Mouse (Mus musculus) monocyte, adult 5-6 weeks (primary cell): ENCODE results near the gene Ahsg. TPM values are rescaled to one million over a fixed set of nuclear protein-coding genes. Genes with fewer than 3 reads are reported as not detected.

Experiments
- ATAC-seq: fragments of 153-309, 156-312 bp; replicated peaks from 2 replicates; pipeline ENCODE4 v1.8.0; 2017; ENCODE audit warnings: mild to moderate bottlenecking; ENCODE audit not compliant: low TSS enrichment, insufficient number of reproducible peaks, severe bottlenecking, poor library complexity, low FRiP score
- total RNA-seq: library from RNA; stranded (forward); fragments of 200-1000, 200-491, 200-594 nt; gene quantifications from 3 replicates; pipeline ENCODE4 v1.2.3, GENCODE M21; 2017

The Ahsg gene
- total RNA-seq, 1 experiment from 2014 or later: not detected

DNA sequence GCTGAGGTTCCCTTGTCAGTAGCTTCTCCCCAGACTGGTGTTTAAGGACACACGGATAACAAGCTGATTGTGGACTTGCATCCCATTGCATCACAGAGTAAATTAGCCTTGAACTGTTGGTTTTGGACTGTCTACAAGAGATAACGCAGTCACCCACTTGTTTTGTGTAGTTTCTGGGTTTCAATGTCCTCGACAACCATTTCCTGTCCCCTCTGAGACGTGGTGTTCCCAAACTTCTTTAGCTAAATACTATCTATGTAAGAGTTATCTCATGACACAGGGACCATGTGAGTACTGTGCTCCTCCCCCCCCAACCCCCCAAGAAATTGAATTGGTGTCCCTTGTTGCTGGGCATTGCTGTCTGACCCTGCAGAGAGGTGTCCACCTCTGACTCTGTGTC lies 9.6 kb upstream of the Ahsg start:
- ATAC-seq: no peak

DNA sequence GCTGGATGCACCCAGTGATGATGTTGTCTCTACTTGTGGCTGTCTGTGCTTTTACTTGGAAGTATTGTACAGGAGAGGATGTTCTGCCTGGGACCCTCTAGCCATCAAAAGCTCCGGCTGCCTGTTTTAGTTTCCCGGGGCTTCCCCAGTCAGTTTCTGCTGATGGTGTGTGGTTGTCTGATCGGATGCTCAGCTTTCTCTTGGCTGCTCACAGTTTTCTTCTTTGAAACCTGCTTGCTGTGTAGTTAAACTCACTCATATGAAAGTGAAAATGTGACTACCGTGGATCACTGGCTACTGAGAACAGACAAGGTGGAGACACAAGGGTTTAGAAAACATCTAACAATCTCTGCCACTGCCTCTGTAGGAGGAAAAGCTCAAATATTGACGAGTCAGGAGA lies 7.6 kb upstream of the Ahsg start:
- ATAC-seq: no peak

DNA sequence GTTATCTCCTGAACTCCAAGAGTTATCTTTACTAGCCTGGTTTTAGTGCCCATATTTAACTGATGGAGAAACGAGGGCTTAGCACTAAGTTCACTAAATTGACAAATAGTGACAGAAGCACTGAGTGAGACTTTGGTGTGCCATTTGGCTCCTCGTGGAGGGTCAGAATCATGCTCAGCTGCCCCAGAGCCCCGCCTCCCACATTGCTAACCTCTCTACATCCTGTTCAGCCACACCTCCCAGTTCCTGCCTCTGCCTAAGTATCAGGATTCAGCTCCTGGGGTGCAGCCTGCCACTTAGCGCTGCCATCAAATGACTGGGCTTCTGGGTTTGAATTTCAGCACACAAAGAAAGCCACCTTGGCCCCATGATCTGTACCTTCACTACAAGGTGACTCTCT lies 5.7 kb upstream of the Ahsg start:
- ATAC-seq: no peak

DNA sequence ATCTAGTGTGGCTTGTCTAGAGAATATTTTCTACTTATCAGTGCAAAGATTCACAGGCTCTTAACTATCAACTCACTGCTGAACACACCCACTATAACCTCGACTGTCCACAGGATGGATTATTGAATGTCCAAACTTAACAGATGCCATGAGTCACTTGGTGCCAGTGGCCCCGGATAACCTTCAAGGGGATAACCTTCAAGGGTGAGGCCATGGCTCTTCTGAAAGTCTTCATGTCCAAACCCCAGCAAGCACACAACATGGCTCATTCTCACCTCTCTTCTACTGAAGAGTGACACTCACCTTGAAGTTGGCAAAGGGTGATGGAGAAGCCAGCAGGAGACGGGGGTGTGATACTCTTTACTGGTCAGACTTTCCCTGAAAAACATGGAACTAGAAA lies 4.4 kb upstream of the Ahsg start:
- no peak for ATAC-seq

DNA sequence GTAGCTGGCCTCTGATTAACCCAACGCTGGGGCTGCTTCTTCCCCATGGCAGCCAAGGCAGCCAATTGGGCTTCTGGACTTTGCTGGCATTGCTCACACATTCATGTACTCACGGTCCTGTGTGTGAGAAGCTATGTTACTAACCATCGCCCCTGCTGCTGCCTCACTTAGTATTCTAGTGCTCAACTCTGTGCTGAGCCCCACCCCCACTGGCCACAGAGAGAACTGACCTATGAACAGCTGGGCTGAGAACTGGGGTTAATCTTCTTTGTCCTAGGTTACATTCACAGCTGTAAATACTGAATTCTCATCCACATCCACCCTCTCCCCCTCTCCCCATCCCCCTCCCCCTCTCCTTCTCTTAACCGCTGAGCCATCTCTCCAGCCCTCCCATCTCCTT lies 2.2 kb upstream of the Ahsg start:
- ATAC-seq: no peak

DNA sequence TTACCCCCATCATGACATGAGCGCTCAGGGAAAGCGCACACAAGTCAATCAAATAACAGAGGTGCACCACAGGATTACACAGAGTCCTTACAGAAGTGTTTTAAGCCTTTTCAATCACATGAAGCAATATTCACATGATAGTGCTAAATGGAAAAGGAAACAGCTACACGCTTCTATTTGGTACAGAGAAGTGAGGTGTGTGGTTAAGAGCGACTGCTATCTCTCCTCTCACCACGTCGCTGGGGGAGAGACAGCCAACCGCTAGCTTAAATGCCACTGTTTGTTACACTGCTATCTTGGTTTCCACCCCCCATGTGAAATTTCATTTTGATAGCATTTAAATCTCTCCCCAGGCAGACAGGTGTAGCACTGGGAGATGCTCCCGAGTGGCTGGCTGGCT lies 1.4 kb upstream of the Ahsg start:
- no peak for ATAC-seq

DNA sequence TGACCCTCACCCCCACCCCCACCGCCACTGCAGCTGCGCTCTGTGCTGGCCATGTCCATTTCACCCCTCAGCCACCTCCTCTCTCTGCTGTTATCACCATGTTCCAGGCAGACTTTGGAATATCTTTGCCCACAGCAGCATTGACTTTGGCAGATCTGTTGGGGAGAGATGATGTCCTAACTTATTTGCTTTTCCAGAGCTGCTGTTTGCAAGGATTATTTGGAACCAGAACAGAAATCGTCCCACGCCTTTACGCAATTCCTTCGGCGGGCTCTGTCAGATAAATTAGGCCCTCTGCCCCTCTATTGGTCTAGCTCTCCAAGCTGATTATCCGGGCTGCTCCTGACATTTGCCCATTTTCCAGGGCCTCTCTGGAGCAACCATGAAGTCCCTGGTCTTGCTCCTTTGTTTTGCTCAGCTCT lies 667 bp downstream of the Ahsg start:
- no peak for ATAC-seq

DNA sequence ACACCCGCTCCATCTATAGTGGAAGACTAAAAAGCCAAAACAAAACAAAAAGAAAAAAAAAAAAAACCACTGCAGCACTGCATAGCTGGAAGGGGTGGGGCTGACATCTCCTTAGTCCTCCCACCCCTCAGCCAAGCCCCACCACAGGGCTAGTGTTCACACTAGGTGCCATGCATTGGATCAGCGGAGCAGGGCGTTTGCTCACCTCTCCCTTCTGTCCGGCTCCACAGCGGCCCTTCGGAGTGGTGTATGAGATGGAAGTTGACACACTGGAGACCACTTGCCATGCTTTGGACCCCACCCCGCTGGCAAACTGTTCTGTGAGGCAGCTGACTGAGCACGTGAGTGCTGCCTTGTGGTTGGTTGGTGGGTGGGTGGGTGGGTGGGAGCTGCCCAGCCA lies 3.0 kb downstream of the Ahsg start:
- ATAC-seq: no peak

DNA sequence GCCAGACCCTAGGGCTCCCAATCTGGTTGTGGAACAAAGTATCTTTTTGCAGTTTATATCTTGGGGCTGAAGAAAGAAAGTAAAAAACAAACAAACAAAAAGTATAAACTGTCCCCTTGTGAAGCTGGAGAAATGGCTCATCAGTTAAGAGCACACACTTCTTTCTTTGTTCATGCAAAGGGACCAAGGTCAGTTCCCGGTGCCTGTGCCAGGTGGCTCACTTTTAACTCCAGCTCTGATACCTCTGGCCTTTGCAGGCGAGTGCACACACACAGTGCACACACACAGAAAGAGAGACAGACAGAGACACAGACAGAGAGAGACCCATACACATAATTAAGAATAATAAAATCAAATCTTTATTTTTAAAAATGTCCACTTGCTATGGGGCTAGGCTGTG lies 5.5 kb downstream of the Ahsg start:
- ATAC-seq: no peak

DNA sequence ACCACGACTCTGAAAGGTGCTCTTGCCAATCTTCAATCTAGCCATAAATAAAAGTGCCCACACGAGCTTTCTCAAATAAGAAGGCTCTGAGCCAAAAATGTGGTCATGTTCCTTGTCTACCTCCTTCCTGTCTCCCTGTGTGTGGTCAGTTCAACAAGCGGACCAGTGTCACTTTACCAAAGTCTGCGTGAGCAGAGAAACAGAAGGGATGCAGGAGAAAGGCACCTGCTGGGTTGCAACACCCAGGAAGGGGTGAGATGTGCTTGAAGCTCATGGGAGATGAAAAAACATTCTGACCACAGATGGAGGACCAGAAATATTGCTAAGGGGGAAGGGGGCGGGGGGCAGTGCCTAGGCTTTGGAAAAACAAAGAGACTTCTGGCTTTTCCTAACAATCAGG lies 8.3 kb downstream of the Ahsg start:
- no peak for ATAC-seq

DNA sequence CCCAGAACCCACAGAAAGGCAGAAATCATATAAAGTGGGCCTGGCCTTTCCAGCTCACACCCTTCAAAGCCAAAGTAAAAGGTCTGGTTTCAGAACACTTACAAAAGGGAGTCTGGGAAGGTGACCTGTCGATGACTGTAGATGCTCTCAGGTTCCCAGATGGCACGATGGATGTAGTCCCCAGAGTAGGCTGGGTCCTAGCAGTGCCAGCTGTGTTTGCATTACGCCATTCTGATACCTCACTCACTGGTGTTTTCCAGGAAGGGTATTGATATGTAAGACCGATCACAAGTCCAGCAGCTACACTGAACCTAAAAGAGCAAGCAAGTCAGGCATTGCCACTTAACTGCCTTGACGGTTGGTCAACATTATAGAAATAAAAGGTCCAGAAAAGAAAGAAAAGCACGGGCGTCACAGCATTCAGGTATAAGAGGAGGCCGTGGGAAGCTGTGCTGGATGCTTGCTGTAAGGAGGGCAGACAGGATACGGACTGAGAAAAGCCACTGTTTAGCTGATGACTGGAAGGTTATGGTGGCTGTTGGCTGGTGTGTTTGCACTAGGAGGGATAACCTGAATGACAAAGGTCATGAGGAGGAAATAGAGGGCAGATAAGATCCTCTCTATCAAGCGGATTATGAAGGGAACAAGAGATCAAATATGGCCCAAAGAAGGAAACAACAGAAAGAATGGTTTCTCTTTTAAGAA lies 8.9 kb downstream of the Ahsg start:
- no peak for ATAC-seq

DNA sequence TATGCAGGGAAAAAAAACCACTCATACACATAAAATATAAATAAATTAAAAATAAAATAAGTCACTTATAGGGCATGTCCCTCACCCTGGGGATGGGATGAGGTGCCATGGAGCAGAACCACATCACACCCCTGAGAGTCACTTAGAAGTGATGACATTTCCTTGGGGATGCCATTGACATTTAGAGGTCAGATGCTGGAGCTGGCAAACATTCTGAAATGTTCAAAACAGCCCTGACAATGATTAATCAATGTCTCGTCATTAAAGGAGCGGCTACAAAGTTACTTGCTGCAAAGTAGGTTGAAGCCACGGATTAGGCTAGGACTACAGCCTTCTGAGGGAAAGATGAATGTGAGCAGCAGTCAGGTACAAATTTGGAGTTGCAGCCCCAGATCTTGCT lies 10.2 kb downstream of the Ahsg start:
- no peak for ATAC-seq

DNA sequence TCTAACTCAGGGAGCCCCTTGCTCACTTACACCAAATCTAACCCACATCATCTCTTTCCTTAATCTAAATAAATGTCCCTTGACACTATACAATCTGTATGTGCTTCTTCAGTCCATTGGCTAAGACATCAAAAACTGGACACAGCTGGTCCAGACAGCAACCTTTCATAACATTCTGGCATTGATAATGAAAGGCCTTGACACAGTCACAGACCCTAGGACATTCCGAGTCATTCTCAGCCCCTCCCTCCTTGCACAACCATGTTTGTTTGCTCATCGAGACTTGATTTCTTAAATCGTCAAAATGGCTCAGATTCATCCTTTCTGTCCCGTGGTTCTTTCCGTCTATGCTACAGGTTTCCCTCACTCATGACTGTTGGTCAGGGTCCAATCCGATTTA lies 18.2 kb downstream of the Ahsg start:
- ATAC-seq: no peak

DNA sequence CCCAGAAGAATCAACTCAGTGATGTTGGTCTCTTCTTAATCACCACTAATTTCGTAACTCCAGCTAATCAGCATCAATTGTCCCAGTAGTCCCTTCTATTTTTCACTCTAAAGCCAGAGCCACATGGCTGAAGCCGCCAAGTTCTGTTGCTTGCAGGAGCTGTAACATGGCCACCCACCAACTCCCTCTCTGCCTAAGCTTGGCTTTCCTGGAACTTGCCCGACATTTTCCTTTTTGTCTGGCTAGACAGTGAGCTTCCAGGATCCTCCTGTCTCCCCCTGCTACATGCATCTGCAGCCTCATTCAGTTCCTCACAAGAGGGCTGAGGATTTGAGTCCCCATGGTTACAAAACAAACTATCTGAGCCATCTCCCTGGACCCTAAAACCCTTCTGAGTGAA lies 20.9 kb downstream of the Ahsg start:
- ATAC-seq: no peak

DNA sequence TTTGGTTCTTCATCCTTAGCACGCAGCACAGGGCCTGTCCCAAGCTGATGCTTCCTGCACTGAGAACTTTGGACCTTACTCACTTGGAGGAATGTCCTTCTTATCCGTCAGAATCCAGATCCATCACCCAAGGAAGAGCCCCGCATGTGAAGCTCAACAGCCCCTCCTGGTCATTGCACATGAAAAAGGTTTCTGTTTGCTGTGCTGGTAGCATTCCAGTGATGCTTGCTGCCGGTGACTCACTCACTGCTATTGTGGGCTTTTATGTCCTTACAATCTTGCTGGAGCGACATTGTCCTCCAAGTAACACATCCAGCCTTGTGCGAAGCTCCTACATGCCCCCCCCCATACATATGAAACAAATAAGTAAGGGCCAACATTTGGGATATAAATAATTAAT lies 21.8 kb downstream of the Ahsg start:
- ATAC-seq: no peak

DNA sequence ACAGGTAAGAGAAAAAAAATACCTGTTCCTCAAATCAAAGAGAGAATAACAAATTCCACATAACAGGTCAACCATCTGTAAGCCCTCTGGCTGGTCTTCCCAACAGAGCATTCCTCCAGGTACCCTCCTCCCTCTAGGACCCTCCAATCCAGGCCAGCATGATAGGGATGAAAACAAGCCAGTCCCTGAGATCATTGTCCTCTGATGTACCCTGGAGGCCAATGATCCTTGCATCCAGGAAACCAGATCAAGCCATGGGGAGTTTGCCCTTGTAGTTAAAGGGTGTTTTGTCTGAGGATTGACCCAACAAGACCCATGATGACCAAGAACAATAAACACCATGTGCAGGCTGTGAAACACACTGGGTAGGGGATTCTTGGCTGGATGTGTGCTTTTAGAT lies 23.2 kb downstream of the Ahsg start:
- ATAC-seq: no peak

DNA sequence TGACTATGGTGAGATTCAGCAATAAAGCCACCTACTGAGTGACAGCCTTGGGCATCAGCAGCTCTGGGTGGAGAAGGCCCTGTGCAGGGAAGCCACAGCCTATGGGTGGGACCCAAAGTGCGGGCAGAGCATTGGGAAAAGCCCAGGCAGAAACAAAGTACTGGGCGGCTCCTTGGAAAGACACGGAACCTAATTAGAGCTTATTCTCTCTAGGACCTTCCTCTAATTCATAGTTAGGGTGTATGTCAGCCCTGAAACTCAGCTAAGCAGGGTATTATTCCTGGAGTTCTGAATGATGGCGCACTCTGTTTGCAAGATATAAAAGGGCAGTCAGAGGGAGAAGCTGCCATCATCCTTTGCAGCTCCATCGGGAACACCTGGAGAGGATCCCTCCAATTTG lies 27.0 kb downstream of the Ahsg start, which contains the start of gene Fetub:
TSS of gene Fetub (plus strand) at position 301 of the 400 bp plus-strand sequence.
- no peak for ATAC-seq

DNA sequence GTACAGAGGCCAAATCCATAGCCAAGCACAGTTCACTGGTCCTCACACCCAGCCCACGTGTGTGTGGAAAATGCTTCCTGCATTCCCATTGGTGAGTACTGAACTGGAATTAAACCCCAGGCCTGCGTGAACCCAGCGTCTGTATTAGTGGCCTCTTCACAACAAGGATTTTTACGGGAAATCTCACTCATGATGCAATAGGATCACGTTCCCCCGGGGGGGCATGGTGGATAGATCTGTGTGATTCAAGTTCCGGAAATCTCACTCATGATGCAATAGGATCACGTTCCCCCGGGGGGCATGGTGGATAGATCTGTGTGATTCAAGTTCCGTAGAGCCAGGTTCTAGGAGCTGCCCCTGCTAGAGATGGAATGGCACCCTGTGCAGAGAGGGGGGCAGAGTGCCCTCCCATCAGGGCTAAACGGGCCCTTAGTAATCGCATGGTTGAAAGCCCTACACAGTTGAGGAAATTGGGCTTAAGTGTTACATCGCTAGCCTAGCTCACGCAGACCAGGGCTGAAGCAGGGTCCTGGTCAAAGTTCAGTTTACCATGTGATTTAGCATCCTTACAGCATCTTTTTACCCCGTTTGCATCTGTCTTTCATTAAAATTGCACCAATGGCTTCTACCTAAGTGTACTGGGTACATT lies 27.7 kb downstream of the Ahsg start:
- no peak for ATAC-seq

DNA sequence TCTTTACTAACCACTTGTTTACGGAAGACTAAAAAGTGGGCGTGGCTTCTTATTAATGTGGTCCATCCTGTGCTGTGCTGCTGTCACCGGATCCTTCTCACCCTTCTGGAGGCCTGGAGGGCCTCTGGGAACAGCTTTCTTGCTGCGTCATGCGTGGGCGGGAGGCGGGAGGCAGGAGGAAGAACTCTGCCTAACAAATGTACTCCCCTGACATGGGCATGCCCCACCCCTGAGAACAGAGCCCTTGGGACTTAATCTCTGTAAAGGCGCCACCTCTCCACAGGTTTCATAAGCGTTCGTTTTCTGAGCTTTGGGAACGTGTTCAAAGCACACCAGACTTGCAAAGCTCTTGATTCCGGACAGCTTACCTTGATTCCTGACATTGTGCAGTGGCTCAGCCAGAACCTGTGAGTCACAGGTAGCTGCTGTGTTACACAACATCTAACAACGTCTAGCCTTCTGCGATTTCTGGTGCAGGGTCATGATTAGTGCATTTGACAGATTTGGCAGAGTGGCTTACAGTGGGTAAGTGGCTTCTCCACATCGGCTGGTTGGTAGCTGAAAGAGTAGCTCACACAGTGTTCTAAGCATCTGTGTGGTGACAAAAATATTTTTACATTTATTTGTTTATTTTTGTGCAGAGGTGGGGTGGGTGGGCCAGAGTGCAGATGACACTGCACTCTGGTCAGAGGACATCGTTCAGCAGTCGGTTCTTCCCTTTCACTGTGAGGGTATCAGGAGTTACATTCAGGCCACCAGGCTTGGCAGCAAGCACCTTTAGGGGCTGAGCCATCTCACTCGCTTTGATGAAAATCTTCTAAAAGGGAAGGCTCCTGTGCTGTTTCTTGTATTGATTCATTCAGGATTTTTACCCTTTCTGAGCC lies 29.1 kb downstream of the Ahsg start:
- no peak for ATAC-seq

DNA sequence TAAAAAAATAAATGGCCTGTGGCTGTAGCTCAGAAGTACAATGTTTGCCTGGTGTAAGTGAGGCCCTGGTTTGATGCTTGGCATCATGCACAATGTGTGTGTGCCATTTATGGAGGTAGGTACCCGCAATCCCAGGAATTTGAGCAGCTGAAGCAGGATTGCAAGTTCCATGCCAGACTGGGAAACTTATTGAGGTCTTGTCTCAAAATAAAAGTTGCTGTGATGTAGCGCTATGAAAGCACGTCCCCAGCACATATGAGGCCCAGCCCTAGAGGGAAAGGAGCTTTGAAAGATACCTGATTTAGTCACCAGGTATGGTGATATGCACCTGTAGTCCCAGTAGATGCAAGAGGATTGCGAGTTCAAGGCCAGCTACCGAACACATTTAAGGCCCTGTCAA lies 30.7 kb downstream of the Ahsg start:
- no peak for ATAC-seq
